Mouse (Mus musculus): ENCODE measurements around the gene Gldc.

DNA sequence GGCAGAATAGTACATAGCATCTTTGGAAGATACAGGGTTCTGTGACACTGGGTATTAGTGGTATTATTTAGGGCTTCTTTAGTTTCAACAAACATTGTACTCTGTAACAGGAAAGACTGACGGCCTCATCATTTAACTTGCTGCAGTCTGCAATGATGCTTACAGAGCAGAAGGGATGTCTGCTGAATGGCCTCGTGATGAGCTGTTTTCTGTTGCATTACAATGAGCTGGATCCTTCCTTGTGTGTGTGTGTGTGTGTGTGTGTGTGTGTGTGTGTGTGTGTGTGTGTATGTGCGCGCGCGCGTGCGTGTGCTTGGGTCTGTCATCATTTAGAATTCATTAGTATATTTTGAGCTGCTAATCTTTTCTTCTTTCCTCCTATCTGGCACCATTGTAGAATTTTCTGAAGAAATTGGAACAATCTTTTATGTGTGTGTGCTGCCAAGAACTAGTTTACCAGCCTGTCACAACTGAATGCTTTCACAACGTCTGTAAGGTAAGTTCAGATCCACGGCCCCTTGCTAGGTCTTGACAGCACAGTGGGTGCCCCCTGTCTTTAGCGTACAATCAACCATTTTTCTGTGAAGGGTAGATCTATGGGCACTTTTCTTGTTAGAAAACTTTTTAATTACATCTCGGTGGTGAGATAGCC, 83.5 kb downstream of the Gldc start:
- TF ChIP-seq CTCF (IDR thresholded peaks at IDR 0.05; ENCODE audit: borderline replicate concordance, insufficient read depth, low read length) = no peak
- TF ChIP-seq POLR2A (IDR thresholded peaks at IDR 0.05; ENCODE audit: low read depth, low read length) = no peak
